Mouse (Mus musculus) ES-E14 (cell line): ENCODE results near the gene Mien1. TPM values are rescaled to one million over a fixed set of nuclear protein-coding genes. Genes with fewer than 3 reads are reported as not detected.

ENCODE experiments used
- DNase-seq: peaks from one replicate; pipeline ENCODE4 v3.0.0-alpha.2; 2013; ENCODE audit warnings: low read depth, low spot score
- H3K27ac ChIP-seq: 2 replicates; pipeline ENCODE4 v1.5.1; 2012; ENCODE audit warnings: low read depth, mild to moderate bottlenecking, low read length, moderate library complexity, mixed read lengths; ENCODE audit not compliant: poor library complexity, insufficient read depth, severe bottlenecking
- H3K36me3 ChIP-seq: 2 replicates; pipeline ENCODE4 v1.6.1; 2012; ENCODE audit warnings: mild to moderate bottlenecking, low read length, moderate library complexity, mixed read lengths; ENCODE audit not compliant: control insufficient read depth, poor library complexity, insufficient read depth, severe bottlenecking
- H3K4me1 ChIP-seq, 2 experiments: fragments of 150-350 bp in 1 of 2; sonication (generic) in 1 of 2; 2 replicates each; pipeline ENCODE4 v1.6.1; 2012; ENCODE audit warnings: low read length in 2 of 2, mild to moderate bottlenecking in 1 of 2, mixed read lengths in 1 of 2; ENCODE audit not compliant: control insufficient read depth in 2 of 2, insufficient read depth in 2 of 2, poor library complexity in 1 of 2
- H3K4me3 ChIP-seq, 2 experiments: fragments of 150-350 bp in 1 of 2; sonication (generic) in 1 of 2; 2 replicates each; pipeline ENCODE4 v1.5.1; 2012; ENCODE audit warnings: low read length in 2 of 2, low read depth in 1 of 2, mild to moderate bottlenecking in 1 of 2, mixed read lengths in 1 of 2; ENCODE audit not compliant: insufficient read depth in 1 of 2, poor library complexity in 1 of 2, severe bottlenecking in 1 of 2
- H3K9ac ChIP-seq: 2 replicates; pipeline ENCODE4 v1.6.1; 2012; ENCODE audit warnings: low read depth, mild to moderate bottlenecking, low read length, mixed read lengths; ENCODE audit not compliant: poor library complexity, insufficient read depth, severe bottlenecking
- H3K9me3 ChIP-seq: fragments of 150-350 bp; sonication (generic); 2 replicates; pipeline ENCODE4 v1.6.1; 2012; ENCODE audit warnings: low read depth, mild to moderate bottlenecking, low read length; ENCODE audit not compliant: control insufficient read depth, insufficient read depth
- HCFC1 ChIP-seq: IDR thresholded peaks from 2 replicates; pipeline ENCODE4 v1.6.1; 2012; ENCODE audit warnings: low read length, inconsistent platforms, borderline replicate concordance; ENCODE audit not compliant: insufficient read depth
- in situ Hi-C, 2 experiments: fragments of 600-800 bp; cut with MboI; formaldehyde crosslinking; loops; one replicate each; pipeline ENCODE4 v1.15.1; 2025; ENCODE audit warnings: low sequenced_read_pairs in 2 of 2, inconsistent platforms in 1 of 2; ENCODE audit not compliant: unreplicated experiment in 2 of 2
- total RNA-seq: library from RNA; depleted of rRNA; stranded (reverse); fragments of 300-350 nt; gene quantifications from 2 replicates; pipeline ENCODE4 v1.2.3, GENCODE M21; 2012; rRNA removed

Gene Mien1
- total RNA-seq, 1 experiment = 52.5 TPM

- in situ Hi-C loops = no loop called here
- DNase-seq = no peak
- H3K9me3 ChIP-seq = no peaks in the 10 kb centered on the region
- no peak for TF ChIP-seq HCFC1
- H3K4me1 ChIP-seq = peaks cover 0 to 31% of the 10 kb centered on the region in 2 experiments; a peak in 1 of 4 replicates
- H3K36me3 ChIP-seq = no peaks in the 10 kb centered on the region
- H3K9ac ChIP-seq = no peak overlapping the region
- H3K4me3 ChIP-seq = no peak overlapping the region
- no peak overlapping the region for H3K27ac ChIP-seq
Observed at GRCm38 (mm10) chr11:98388282-98388681, 50.5 kb downstream of the Mien1 start.

Other genes starting within 250 kb of the Mien1 start
- gene Med1, start 245.7 kb downstream of the Mien1 start, total RNA-seq = 23.5 and 27.9 TPM in 2 replicates
- gene Cdk12, start 235.9 kb downstream of the Mien1 start, total RNA-seq = 63.3 and 68.8 TPM in 2 replicates
- not detected in 2 replicates for gene Neurod2, start 109.3 kb downstream of the Mien1 start, total RNA-seq
- gene Ppp1r1b, start 90.6 kb downstream of the Mien1 start, total RNA-seq = 0.22 and 0.79 TPM in 2 replicates
- gene Stard3, start 80.6 kb downstream of the Mien1 start, total RNA-seq = 40.2 and 59.8 TPM in 2 replicates
- gene Tcap, start 55.2 kb downstream of the Mien1 start, total RNA-seq = 0.26 and 0.45 TPM in 2 replicates
- 0.36 TPM in 1 of 2 replicates, not detected in the other for gene Pnmt, start 52.5 kb downstream of the Mien1 start, total RNA-seq
- 7.4 and 10.2 TPM in 2 replicates for gene Pgap3, start 38.5 kb downstream of the Mien1 start, total RNA-seq
- gene Erbb2, start 26.5 kb downstream of the Mien1 start, total RNA-seq = 13.2 and 24.4 TPM in 2 replicates
- 12.1 and 18.9 TPM in 2 replicates for gene Grb7, start 7.4 kb upstream of the Mien1 start, total RNA-seq
- gene Ikzf3, start 107.0 kb upstream of the Mien1 start, total RNA-seq = 0.16 and 0.58 TPM in 2 replicates
- gene Zpbp2, start 112.1 kb upstream of the Mien1 start, total RNA-seq = 0.22 and 0.63 TPM in 2 replicates
- 45.4 and 55.3 TPM in 2 replicates for gene Ormdl3, start 148.4 kb upstream of the Mien1 start, total RNA-seq
- not detected in 2 replicates for gene Lrrc3c, start 159.3 kb upstream of the Mien1 start, total RNA-seq
- 2.2 and 2.9 TPM in 2 replicates for gene Gm12355, start 186.7 kb upstream of the Mien1 start, total RNA-seq
- not detected in 2 replicates for gene Gsdma3, start 187.4 kb upstream of the Mien1 start, total RNA-seq
- not detected in 2 replicates for gene Gsdma2, start 207.8 kb upstream of the Mien1 start, total RNA-seq
- 0.16 and 0.40 TPM in 2 replicates for gene Gsdma, start 225.4 kb upstream of the Mien1 start, total RNA-seq
- 376 and 408 TPM in 2 replicates for gene Psmd3, start 243.6 kb upstream of the Mien1 start, total RNA-seq